Mouse (Mus musculus): ENCODE measurements at regions not wholly inside any gene's neighbourhood (a gene's known extent, or its start where the extent isn't known, plus 50 kb on each side); places are given as distances from the start of the nearest gene placed in this dataset.

- no peak for DNase-seq (ENCODE audit: low spot score in 2 of 2)
These were observed 932.3 kb downstream of the Pcdh9 start for GRCm38 (mm10) chr14:92958138-92958537.

- no peak for DNase-seq (ENCODE audit: low spot score in 2 of 2)
These were observed 935.0 kb downstream of the Pcdh9 start for GRCm38 (mm10) chr14:92955485-92955884.

GRCm38 (mm10) chr14:92907623-92908045, 982.8 kb downstream of the Pcdh9 start:
- DNase-seq (ENCODE audit: low spot score in 2 of 2) = peak; percentile 4 to 7

GRCm38 (mm10) chr14:92874548-92874947, 1015.9 kb downstream of the Pcdh9 start:
- DNase-seq (ENCODE audit: low spot score in 2 of 2) = no peak

- DNase-seq (ENCODE audit: low spot score in 2 of 2) = no peak
These were observed 1024.0 kb downstream of the Pcdh9 start for GRCm38 (mm10) chr14:92866462-92866861.

- no peak for DNase-seq (ENCODE audit: low spot score in 2 of 2)
These were observed 1027.5 kb downstream of the Pcdh9 start for GRCm38 (mm10) chr14:92862942-92863341.

GRCm38 (mm10) chr14:92860723-92861122, 1029.8 kb downstream of the Pcdh9 start:
- DNase-seq (ENCODE audit: low spot score in 2 of 2) = no peak

GRCm38 (mm10) chr14:92833646-92834045, 1056.8 kb downstream of the Pcdh9 start:
- no peak for DNase-seq (ENCODE audit: low spot score in 2 of 2)

GRCm38 (mm10) chr14:92829171-92829570, 1061.3 kb downstream of the Pcdh9 start:
- no peak for DNase-seq (ENCODE audit: low spot score in 2 of 2)

- no peak for DNase-seq (ENCODE audit: low spot score in 2 of 2)
These were observed 1063.7 kb downstream of the Pcdh9 start for GRCm38 (mm10) chr14:92826576-92827284.

GRCm38 (mm10) chr14:92820061-92820460, 1070.4 kb downstream of the Pcdh9 start:
- no peak for DNase-seq (ENCODE audit: low spot score in 2 of 2)
